Mouse (Mus musculus): ENCODE data around the gene Rpl18.

GRCm38 (mm10) chr7:45748110-45748509 lies 32.9 kb downstream of the Rpl18 start:
- no peak for TF ChIP-seq CTCF (IDR thresholded peaks at IDR 0.05; ENCODE audit: low read depth)
- no peak for TF ChIP-seq EP300 (IDR thresholded peaks at IDR 0.05; ENCODE audit: low read depth)
